Comparison of ENCODE assay signal across 11 mouse cellular contexts in the genomic region with DNA sequence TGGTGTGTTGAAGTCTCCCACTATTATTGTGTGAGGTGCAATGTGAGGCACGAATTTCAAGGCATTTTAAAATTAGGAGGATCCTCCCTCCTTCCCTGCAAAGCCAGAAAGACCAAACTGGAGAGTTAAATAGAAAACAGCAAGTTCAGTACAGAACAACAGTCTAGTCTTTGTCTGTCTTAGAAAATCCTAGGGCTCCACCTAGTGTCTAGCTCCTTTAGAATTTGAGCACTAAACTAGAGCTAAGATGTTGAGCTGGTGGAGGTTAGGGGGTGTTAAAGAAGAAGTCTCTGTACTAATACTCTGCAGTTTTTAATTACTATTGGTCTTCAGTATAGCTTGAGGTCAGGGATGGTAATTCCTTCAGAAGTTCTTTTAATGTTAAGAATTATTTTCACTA. TPM values are rescaled to one million over a fixed set of nuclear protein-coding genes. Genes with fewer than 3 reads are reported as not detected.
DNase-seq lines count a peak whose midpoint lies in the region; ATAC-seq and TF ChIP-seq lines count a peak whose summit lies in the region.
"Had no signal": no experiment of that assay in that cellular context is flagged by ENCODE, and none has a peak within 500 bp of the region (broad histone marks: within the 10 kb centered on the region; RNA-seq: fewer than 3 reads in every experiment).

No protein-coding gene starts in this region.

- peak; percentile 44 for TF ChIP-seq RAD21 in MEL (IDR thresholded peaks at IDR 0.05; ENCODE audit: low read depth, low read length)

- no peaks in the 10 kb centered on the region for H3K4me1 ChIP-seq in heart, adult 2 months (ENCODE audit: control insufficient read depth, insufficient read depth, low read length)
- H3K4me1 ChIP-seq in heart, embryonic 10.5 days: no peaks in the 10 kb centered on the region
- H3K4me1 ChIP-seq in lung, embryonic 14.5 days (ENCODE audit: insufficient read depth): no peaks in the 10 kb centered on the region
- H3K4me1 ChIP-seq in MEL (ENCODE audit: control insufficient read depth in 1 of 2, insufficient read depth in 2 of 2, low read length in 2 of 2): no peaks in the 10 kb centered on the region
- H3K4me1 ChIP-seq: heart, embryonic 13.5 days had no signal

- DNase-seq in heart, adult 2 months: no peak
- DNase-seq in heart, embryonic 10.5 days (ENCODE audit: low spot score): no peak
- peak; percentile 64 for DNase-seq in lung, embryonic 14.5 days
- DNase-seq in lung, postnatal 4 days: no peak
- DNase-seq in MEL (ENCODE audit: low read depth, low spot score): peak; percentile 13
- DNase-seq in forelimb bud, embryonic 11.5 days (ENCODE audit: low read depth, low spot score): peak; percentile 10
- no peak for DNase-seq in spleen, postnatal 10 days (ENCODE audit: low spot score in 2 of 2)
- DNase-seq: adrenal gland, postnatal 25 days had no signal

- intact Hi-C loops in heart, adult 2 months (cut with DNase I): loop anchor here (5.0 kb wide), 1 partner anchor 202 kb away; no protein-coding TSS in a partner anchor

- peak; percentile 61 for TF ChIP-seq CTCF in heart, adult 2 months (IDR thresholded peaks at IDR 0.05)
- TF ChIP-seq CTCF in lung, embryonic 14.5 days (IDR thresholded peaks at IDR 0.05; ENCODE audit: low read depth): no peak; the same call in 1 of the 2 replicates
- peak in 1 of 3 experiments; percentile 41; a peak in 1 of 6 replicates for TF ChIP-seq CTCF in MEL (IDR thresholded peaks at IDR 0.05 in 2 of 3, conservative IDR thresholded peaks at IDR 0.05 in 1 of 3; ENCODE audit: control insufficient read depth in 1 of 3, insufficient read depth in 1 of 3, low read depth in 2 of 3, low read length in 3 of 3, poor library complexity in 1 of 3, severe bottlenecking in 1 of 3)

- 4% methylated on average over 1 of the region's 1 CpGs for WGBS in heart, adult 2 months
- 11% methylated on average over 1 of the region's 1 CpGs for WGBS in heart, embryonic 10.5 days
- WGBS in lung, embryonic 14.5 days: 3% methylated on average over 1 of the region's 1 CpGs

- no peak for TF ChIP-seq EP300 in heart, adult 2 months (IDR thresholded peaks at IDR 0.05; ENCODE audit: insufficient read depth, low read depth, low read length)
- TF ChIP-seq EP300 in MEL (IDR thresholded peaks at IDR 0.05; ENCODE audit: low read depth in 1 of 2, low read length in 2 of 2): no peak

- H3K4me2 ChIP-seq in lung, embryonic 14.5 days: no peak overlapping the region
- H3K4me2 ChIP-seq: heart, embryonic 13.5 days had no signal

- H3K9me3 ChIP-seq in heart, embryonic 10.5 days: no peaks in the 10 kb centered on the region
- no peaks in the 10 kb centered on the region for H3K9me3 ChIP-seq in lung, embryonic 14.5 days (ENCODE audit: low read depth, low read length)
- no peaks in the 10 kb centered on the region for H3K9me3 ChIP-seq in MEL (replicated peaks; ENCODE audit: insufficient read depth, low read length)
- H3K9me3 ChIP-seq: heart, embryonic 13.5 days had no signal

- TF ChIP-seq POLR2A in heart, adult 2 months (IDR thresholded peaks at IDR 0.05; ENCODE audit: insufficient read depth, low read depth, low read length): no peak
- no peak for TF ChIP-seq POLR2A in MEL (IDR thresholded peaks at IDR 0.05; ENCODE audit: control insufficient read depth in 1 of 2, insufficient read depth in 1 of 2, low read depth in 1 of 2, low read length in 2 of 2, poor library complexity in 1 of 2)

- no peak overlapping the region for H3K9ac ChIP-seq in heart, adult 2 months (ENCODE audit: low read depth, low read length)
- H3K9ac ChIP-seq in lung, embryonic 14.5 days: no peak overlapping the region
- no peak overlapping the region for H3K9ac ChIP-seq in MEL (ENCODE audit: control insufficient read depth, low read depth, low read length, poor library complexity, severe bottlenecking)
- H3K9ac ChIP-seq: heart, embryonic 13.5 days had no signal

- no peak overlapping the region for H3K27ac ChIP-seq in heart, adult 2 months
- no peak overlapping the region for H3K27ac ChIP-seq in heart, embryonic 10.5 days
- no peak overlapping the region for H3K27ac ChIP-seq in lung, embryonic 14.5 days (ENCODE audit: low read depth)
- no peak overlapping the region for H3K27ac ChIP-seq in MEL (ENCODE audit: control insufficient read depth, low read depth, low read length)
- H3K27ac ChIP-seq: heart, embryonic 13.5 days had no signal

- no peaks in the 10 kb centered on the region for H3K27me3 ChIP-seq in heart, adult 2 months (ENCODE audit: control insufficient read depth, insufficient read depth, low read length)
- H3K27me3 ChIP-seq in heart, embryonic 10.5 days (ENCODE audit: insufficient read depth, poor library complexity, severe bottlenecking): no peaks in the 10 kb centered on the region
- no peaks in the 10 kb centered on the region for H3K27me3 ChIP-seq in lung, embryonic 14.5 days (ENCODE audit: insufficient read depth, low read length)
- H3K27me3 ChIP-seq in MEL (ENCODE audit: control insufficient read depth in 1 of 2, insufficient read depth in 2 of 2, low read length in 2 of 2): no peaks in the 10 kb centered on the region
- H3K27me3 ChIP-seq: heart, embryonic 13.5 days had no signal

- no peak for ATAC-seq in lung, embryonic 14.5 days (ENCODE audit: insufficient read depth)
- ATAC-seq in monocyte, adult 5-6 weeks (replicated peaks; ENCODE audit: insufficient number of reproducible peaks, low FRiP score, low TSS enrichment, poor library complexity, severe bottlenecking): no peak

- no peaks in the 10 kb centered on the region for H3K79me2 ChIP-seq in heart, adult 2 months (replicated peaks; ENCODE audit: control insufficient read depth, insufficient read depth, low read length)
- H3K79me2 ChIP-seq in MEL (ENCODE audit: control insufficient read depth, insufficient read depth, low read length, poor library complexity): no peaks in the 10 kb centered on the region

- no peaks in the 10 kb centered on the region for H3K36me3 ChIP-seq in heart, adult 2 months (ENCODE audit: control insufficient read depth, insufficient read depth, low read length)
- no peaks in the 10 kb centered on the region for H3K36me3 ChIP-seq in heart, embryonic 10.5 days
- H3K36me3 ChIP-seq in lung, embryonic 14.5 days (ENCODE audit: insufficient read depth): no peaks in the 10 kb centered on the region
- no peaks in the 10 kb centered on the region for H3K36me3 ChIP-seq in MEL (ENCODE audit: control insufficient read depth in 1 of 2, insufficient read depth in 2 of 2, low read length in 2 of 2)
- H3K36me3 ChIP-seq: heart, embryonic 13.5 days had no signal

- H3K4me3 ChIP-seq in heart, adult 2 months: no peak overlapping the region
- H3K4me3 ChIP-seq in heart, embryonic 10.5 days: no peak overlapping the region
- no peak overlapping the region for H3K4me3 ChIP-seq in lung, embryonic 14.5 days (ENCODE audit: low read depth, low read length)
- no peak overlapping the region for H3K4me3 ChIP-seq in MEL (ENCODE audit: control insufficient read depth in 1 of 2, insufficient read depth in 1 of 2, low read depth in 2 of 2, low read length in 2 of 2)
- H3K4me3 ChIP-seq: heart, embryonic 13.5 days had no signal

TF ChIP-seq in MEL, 35 proteins besides CTCF, POLR2A, EP300 and RAD21:
- TF ChIP-seq E2F4 (IDR thresholded peaks at IDR 0.05; ENCODE audit: borderline replicate concordance, low read depth, low read length): no peak
- TF ChIP-seq ELF1 (IDR thresholded peaks at IDR 0.05; ENCODE audit: low read depth, low read length): no peak
- peak; percentile 44 for TF ChIP-seq SMC3 (IDR thresholded peaks at IDR 0.05; ENCODE audit: low read depth, low read length)
- peak; percentile 40; the same call in 1 of the 2 replicates for TF ChIP-seq ZC3H11A (IDR thresholded peaks at IDR 0.05; ENCODE audit: low read depth, low read length)
- no peak for TF ChIP-seq CHD2 (IDR thresholded peaks at IDR 0.05; ENCODE audit: low read length)
- no peak for TF ChIP-seq USF2 (IDR thresholded peaks at IDR 0.05; ENCODE audit: borderline replicate concordance in 1 of 2, insufficient read depth in 1 of 2, low read depth in 1 of 2, low read length in 2 of 2)

RNA-seq across cellular contexts. Expression of gene Olfr291, which starts 58.7 kb away (rescaled TPM):
- total RNA-seq in heart, adult 2 months (2021): not detected
- polyA plus RNA-seq in heart, adult 2 months (2012; rRNA removed): not detected in 2 replicates
- not detected in 2 replicates for polyA plus RNA-seq in heart, embryonic 10.5 days (2016; fragmentation: Nextera tagmentation; extraction: Ambion mirVana)
- not detected in 2 replicates for polyA plus RNA-seq in lung, embryonic 14.5 days (2014; fragmentation: Nextera tagmentation; extraction: Ambion mirVana)
- not detected in 2 replicates for total RNA-seq in MEL (2012; rRNA removed)
- polyA plus RNA-seq in MEL (2012; ENCODE audit: insufficient read depth in 1 of 2, insufficient read length in 2 of 2, low read depth in 1 of 2, low replicate concordance in 2 of 2, missing spikeins in 1 of 2): not detected
- total RNA-seq in monocyte, adult 5-6 weeks (2017): not detected in 3 replicates
- total RNA-seq: adrenal gland, postnatal 25 days had no signal
- polyA plus RNA-seq: heart, embryonic 13.5 days; liver, embryonic 16.5 days had no signal

Comparison
In these comparisons a context has a peak if more than half of its experiments do, and no peak if none do; other contexts are left out.
1. DNase-seq: peak in lung, embryonic 14.5 days (single experiment), MEL (single experiment) and forelimb bud, embryonic 11.5 days (single experiment); none in heart, adult 2 months (0 of 2), heart, embryonic 10.5 days (single experiment), lung, postnatal 4 days (0 of 2) and spleen, postnatal 10 days (0 of 2).